Mouse (Mus musculus): ENCODE measurements around the gene Melk.

Melk gene

GRCm38 (mm10) chr4:44326721-44327120 lies 26.0 kb downstream of the Melk start:
- DNase-seq (ENCODE audit: low read depth, low spot score): no peak

DNA sequence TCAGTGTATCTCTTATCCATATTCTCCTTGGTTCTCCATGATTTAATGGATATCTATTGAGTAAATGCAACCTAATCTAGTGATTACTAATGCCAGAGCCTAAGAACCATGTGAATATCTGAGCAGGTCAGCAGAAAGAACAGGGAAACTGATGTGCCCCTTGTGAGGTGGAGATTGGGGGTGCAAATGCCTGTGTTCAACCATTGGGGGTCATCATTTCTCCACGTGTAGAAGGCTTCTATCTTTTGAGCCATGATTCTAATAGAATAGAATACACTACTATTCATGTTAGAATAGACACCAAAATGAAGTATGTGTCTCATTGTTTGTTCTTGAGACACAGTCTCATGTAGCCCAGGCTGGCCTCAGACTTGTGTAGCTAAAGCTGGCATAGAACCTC lies 27.3 kb downstream of the Melk start:
- peak; percentile 7 for DNase-seq (ENCODE audit: low read depth, low spot score)

GRCm38 (mm10) chr4:44335006-44335405 lies 34.3 kb downstream of the Melk start:
- no peak for DNase-seq (ENCODE audit: low read depth, low spot score)

DNA sequence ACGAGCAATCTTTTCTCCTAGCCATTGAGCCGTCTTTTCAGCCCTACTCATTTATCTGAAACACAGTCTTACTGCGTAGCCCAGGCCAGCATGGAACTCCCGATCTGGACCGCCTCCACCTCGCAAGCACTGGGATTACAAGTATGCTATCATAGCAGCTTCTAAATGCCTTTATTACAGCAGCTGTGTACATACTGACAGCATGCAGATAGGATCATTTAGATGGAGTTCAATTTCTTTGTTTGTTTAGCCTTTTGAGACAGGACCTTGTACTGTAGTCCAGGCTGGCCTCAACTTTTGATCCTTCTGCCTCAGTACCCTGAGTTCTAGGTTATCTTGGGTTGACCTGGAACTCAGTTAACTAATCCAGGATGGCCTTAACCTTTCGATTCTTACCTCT lies 61.0 kb downstream of the Melk start:
- no peak for DNase-seq (ENCODE audit: low read depth, low spot score)

DNA sequence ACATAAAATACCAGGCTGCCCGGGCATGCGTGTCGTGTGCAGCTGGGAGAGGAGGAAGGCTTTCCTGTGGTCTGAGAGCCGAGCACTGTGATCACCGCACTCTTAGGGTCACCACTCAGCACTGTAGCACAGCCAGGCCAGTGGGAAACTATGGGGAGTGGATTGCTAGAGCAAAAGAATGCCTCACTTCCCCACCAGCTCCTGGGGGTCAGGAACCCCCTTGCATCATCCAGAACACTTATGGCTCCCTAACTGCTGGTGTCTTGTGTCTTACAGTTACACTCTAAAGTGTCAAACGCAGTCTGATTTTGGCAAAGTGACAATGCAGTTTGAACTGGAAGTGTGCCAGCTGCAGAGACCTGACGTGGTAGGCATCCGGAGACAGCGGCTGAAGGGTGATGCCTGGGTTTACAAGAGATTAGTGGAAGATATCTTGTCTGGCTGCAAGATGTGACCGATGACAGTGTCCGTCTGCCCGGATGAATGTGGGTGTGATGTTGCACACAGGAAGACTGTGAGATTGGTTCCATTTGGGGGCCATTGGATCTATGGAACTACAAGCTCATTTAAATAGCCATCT lies 62.8 kb downstream of the Melk start:
- DNase-seq (ENCODE audit: low read depth, low spot score): peak; percentile 6

GRCm38 (mm10) chr4:44392231-44393216 lies 91.8 kb downstream of the Melk start:
- no peak for DNase-seq (ENCODE audit: low read depth, low spot score)

DNA sequence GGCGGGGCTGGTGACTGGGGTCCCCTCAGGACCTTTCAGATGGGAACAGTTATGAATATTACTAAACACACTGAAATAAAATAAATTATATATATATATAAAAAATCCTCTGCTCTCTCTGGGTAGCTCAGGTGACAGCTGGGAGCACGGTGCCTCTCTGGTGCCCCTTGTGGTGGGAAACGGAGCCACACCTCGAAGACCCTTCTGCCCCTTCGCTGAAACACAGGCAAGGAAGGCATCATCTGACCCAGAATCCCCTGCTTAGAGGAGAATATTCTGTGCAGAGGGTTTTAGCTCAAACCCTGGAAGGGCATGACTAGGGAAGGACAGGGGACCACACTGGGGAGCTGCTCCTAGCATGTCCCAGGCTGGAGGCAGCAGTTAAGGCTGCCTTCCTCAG lies 101.9 kb downstream of the Melk start:
- DNase-seq (ENCODE audit: low read depth, low spot score): no peak

DNA sequence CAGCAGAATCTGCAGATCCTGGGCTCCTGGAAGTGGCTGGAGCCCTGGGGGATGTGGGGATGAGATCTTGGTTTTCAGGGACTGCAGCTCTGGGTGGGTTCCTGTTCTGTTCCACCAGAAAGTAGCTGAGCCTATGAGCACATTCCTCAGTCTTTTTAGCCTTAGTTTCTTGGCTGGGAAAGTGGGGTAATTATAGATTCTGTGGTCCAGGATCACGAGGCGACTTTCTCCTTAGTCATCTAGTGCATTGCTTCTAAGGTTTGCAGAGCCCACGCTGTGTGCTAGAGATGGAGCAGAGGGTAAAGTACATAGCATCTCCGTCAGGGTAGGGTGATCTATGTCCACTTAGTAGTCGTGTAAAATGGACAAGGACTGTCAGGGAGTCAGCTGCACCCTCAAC lies 103.8 kb downstream of the Melk start:
- DNase-seq (ENCODE audit: low read depth, low spot score): peak; percentile 18
